Mouse (Mus musculus): ENCODE data around the gene C1qc. TPM values are rescaled to one million over a fixed set of nuclear protein-coding genes. Genes with fewer than 3 reads are reported as not detected.

C1qc gene
- polyA plus RNA-seq, 1 experiment, result 28.6 TPM

DNA sequence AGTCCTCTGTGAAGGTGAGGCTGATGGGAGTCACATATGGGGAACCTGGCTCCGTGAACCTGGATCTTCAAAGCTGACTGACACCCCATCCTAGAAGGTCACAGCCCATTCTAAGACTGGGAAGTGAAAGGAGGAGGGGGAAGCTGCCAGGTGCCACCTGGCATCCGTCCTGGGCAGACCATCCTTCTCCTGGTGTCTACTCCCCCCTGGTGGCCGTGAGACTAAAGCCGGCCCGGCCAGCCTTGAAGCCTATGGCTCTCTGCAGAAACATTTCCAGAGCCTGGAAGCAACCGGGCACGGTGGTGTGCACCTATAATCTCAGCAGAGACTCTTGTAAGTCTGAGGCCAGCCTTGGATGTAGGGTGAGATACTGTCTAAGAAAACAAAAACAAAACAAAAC, 15.9 kb downstream of the C1qc start:
- no peaks in the 10 kb centered on the region for H3K4me1 ChIP-seq (ENCODE audit: control insufficient read depth, insufficient read depth, low read length)
- H3K4me3 ChIP-seq (replicated peaks; ENCODE audit: insufficient read depth, low read depth, low read length), result no peak overlapping the region
- TF ChIP-seq CTCF (IDR thresholded peaks at IDR 0.05; ENCODE audit: borderline replicate concordance, insufficient read depth, low read depth, low read length) (peak; percentile 59), POLR2A (IDR thresholded peaks at IDR 0.05; ENCODE audit: borderline replicate concordance, insufficient read depth, low read length) (no peak)
- DNase-seq, result peak; percentile 26 to 37
- no peaks in the 10 kb centered on the region for H3K27me3 ChIP-seq (ENCODE audit: control insufficient read depth, insufficient read depth, low read length)
- H3K27ac ChIP-seq (ENCODE audit: insufficient read depth, low read length), result no peak overlapping the region
- 16% methylated on average over 7 of the region's 7 CpGs for WGBS

DNA sequence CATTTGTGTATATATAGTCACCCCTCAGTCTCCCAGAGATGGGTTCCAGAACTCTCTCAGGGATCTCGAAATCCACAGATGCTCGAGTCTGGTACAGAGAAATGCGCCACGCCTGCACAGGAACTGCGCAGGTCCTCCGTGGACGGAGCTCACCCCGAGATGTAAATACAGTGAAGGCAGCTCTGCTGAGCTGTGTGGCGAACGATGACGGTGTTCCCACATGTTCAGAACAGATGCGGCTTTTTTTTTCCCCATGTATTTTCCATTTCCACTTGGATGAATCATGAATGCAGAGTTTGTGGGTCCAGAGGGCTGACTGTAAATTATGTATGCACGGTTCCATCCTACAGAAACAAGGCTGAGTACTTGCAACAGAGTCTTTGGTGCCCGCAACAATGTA, 17.9 kb downstream of the C1qc start:
- no peak overlapping the region for H3K4me3 ChIP-seq (replicated peaks; ENCODE audit: insufficient read depth, low read depth, low read length)
- H3K27ac ChIP-seq (ENCODE audit: insufficient read depth, low read length), result no peak overlapping the region
- WGBS, result 92% methylated on average over 14 of the region's 14 CpGs
- H3K27me3 ChIP-seq (ENCODE audit: control insufficient read depth, insufficient read depth, low read length), result no peaks in the 10 kb centered on the region
- H3K4me1 ChIP-seq (ENCODE audit: control insufficient read depth, insufficient read depth, low read length), result no peaks in the 10 kb centered on the region
- DNase-seq, result no peak
- TF ChIP-seq CTCF (IDR thresholded peaks at IDR 0.05; ENCODE audit: borderline replicate concordance, insufficient read depth, low read depth, low read length) (no peak), POLR2A (IDR thresholded peaks at IDR 0.05; ENCODE audit: borderline replicate concordance, insufficient read depth, low read length) (no peak)

DNA sequence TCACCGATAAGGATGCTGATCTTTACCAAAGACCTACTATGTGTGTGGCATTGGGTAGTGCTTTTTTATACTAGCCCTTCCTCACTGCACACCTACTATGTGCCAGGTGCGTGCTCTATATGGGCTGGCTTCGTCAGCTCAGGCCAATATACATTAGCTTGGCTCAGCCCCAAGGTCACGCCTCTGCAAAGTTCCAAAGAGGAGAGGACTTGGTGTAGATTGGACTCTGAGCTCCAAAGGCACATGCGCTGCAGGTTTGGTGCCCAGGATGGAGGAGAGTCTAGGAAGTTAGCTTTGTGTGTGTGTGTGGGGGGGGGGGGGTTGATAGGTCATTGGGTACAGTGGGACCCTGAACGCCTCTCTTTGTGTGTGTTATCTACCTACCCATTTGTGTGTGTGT, 24.5 kb downstream of the C1qc start:
- peaks cover 7% of the 10 kb centered on the region; the same call in 1 of the 2 replicates for H3K4me1 ChIP-seq (ENCODE audit: control insufficient read depth, insufficient read depth, low read length)
- no peak for DNase-seq
- no peak overlapping the region for H3K4me3 ChIP-seq (replicated peaks; ENCODE audit: insufficient read depth, low read depth, low read length)
- TF ChIP-seq CTCF (IDR thresholded peaks at IDR 0.05; ENCODE audit: borderline replicate concordance, insufficient read depth, low read depth, low read length) (no peak), POLR2A (IDR thresholded peaks at IDR 0.05; ENCODE audit: borderline replicate concordance, insufficient read depth, low read length) (no peak)
- H3K27me3 ChIP-seq (ENCODE audit: control insufficient read depth, insufficient read depth, low read length), result no peaks in the 10 kb centered on the region
- H3K27ac ChIP-seq (ENCODE audit: insufficient read depth, low read length), result no peak overlapping the region
- 66% methylated on average over 6 of the region's 6 CpGs for whole genome bisulfite sequencing

DNA sequence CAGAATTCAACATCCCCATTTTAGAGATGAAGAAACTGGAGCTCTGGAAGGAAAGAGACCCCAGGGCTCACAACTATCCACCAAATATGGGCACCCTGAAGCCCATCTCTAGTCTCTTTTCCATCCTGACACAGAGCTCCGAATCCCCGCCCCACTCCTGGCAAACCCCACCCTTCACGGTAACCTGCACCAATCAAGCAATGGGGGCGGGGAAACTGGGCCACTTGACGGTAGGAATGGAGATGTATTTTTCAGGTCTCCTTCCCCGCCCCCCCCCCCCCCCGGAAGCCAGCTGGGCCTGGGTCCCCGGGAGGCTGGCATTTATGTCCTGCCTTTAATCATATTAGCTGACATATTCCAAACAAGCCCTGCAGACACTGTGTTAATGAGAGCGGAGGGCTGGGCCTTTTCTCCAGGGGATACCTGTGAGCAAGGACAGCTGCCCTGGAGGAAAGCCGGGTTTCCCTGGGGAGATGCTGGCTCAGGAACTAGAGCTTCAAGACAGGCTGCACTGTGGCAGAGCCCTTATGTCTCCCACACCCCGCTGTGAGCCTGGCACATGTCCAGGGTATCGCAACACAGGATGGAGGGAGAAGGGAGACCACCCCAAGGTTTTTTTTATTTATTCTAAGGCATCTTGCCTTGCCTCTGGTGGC, 25.0 kb downstream of the C1qc start:
- WGBS, result 20% methylated on average over 11 of the region's 12 CpGs
- Histone ChIP-seq H3K4me1 (ENCODE audit: control insufficient read depth, insufficient read depth, low read length) (peaks cover 7% of the 10 kb centered on the region; the same call in 1 of the 2 replicates), H3K27ac (ENCODE audit: insufficient read depth, low read length) (no peak overlapping the region), H3K4me3 (replicated peaks; ENCODE audit: insufficient read depth, low read depth, low read length) (no peak overlapping the region), H3K27me3 (ENCODE audit: control insufficient read depth, insufficient read depth, low read length) (no peaks in the 10 kb centered on the region)
- TF ChIP-seq CTCF (IDR thresholded peaks at IDR 0.05; ENCODE audit: borderline replicate concordance, insufficient read depth, low read depth, low read length), result no peak
- peak; percentile 39 to 42 for DNase-seq

DNA sequence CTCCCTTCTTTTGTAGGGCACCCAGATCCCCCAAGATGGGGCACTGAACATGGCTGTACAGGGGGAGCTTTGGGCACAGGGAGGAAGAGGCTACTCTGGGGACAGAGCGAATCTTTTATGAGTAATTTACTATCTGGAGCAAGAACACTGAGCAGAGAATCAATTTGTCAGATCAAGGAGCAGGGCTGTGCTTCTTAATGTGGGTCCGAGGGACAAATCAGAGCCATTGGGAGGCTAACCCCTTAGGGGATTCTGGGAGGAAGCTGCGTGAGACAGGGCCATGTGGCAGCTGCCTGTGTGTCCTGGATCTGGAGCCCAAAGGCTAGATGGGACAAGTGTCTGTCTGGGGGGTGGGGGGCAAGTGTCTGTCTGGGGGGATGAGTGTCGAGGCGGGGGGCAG, 27.3 kb downstream of the C1qc start:
- DNase-seq, result no peak
- 73% methylated on average over 5 of the region's 5 CpGs for WGBS
- Histone ChIP-seq H3K27ac (ENCODE audit: insufficient read depth, low read length) (no peak overlapping the region), H3K27me3 (ENCODE audit: control insufficient read depth, insufficient read depth, low read length) (no peaks in the 10 kb centered on the region), H3K4me1 (ENCODE audit: control insufficient read depth, insufficient read depth, low read length) (peaks cover 7% of the 10 kb centered on the region; the same call in 1 of the 2 replicates), H3K4me3 (replicated peaks; ENCODE audit: insufficient read depth, low read depth, low read length) (no peak overlapping the region)
- TF ChIP-seq CTCF (IDR thresholded peaks at IDR 0.05; ENCODE audit: borderline replicate concordance, insufficient read depth, low read depth, low read length), result no peak
- TF ChIP-seq POLR2A (IDR thresholded peaks at IDR 0.05; ENCODE audit: borderline replicate concordance, insufficient read depth, low read length), result no peak

DNA sequence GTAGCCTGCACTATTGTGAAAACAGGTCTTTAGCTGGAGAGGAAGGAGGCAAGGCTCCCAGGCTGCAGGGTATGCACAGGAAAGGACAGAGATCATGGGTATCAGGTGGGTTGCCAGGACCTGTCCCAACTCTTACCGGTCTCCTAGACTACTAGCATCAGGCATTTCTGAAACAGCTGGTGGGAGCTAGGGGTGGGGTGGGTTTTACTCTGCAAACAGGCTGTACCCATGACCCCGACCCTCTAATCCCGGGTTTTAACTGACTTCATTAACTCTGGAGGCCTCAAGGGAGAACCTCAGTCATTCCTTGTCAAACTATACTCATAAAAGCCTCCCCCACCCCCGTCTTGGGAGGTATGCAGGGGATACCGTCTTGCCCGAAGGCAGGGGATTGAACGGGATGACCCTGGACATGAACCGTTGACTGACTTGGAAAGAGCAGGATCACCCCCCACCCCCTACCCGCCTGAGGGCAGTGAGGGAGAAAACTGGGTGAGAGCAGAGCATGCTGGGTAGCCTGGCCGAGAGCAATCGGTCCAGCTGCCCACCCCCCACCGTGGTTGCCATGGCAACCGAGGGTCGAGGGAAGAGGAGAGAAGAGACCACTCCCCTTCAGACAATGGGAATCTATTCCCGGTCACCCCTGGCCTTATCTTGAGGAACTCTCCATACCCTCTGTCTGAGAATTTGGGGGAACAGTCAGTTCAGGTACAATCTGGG, 28.0 kb downstream of the C1qc start:
- Histone ChIP-seq H3K27me3 (ENCODE audit: control insufficient read depth, insufficient read depth, low read length) (no peaks in the 10 kb centered on the region), H3K4me1 (ENCODE audit: control insufficient read depth, insufficient read depth, low read length) (peaks cover 7% of the 10 kb centered on the region; the same call in 1 of the 2 replicates), H3K4me3 (replicated peaks; ENCODE audit: insufficient read depth, low read depth, low read length) (no peak overlapping the region), H3K27ac (ENCODE audit: insufficient read depth, low read length) (no peak overlapping the region)
- DNase-seq, result no peak
- 28% methylated on average over 15 of the region's 15 CpGs for WGBS
- no peak for TF ChIP-seq POLR2A (IDR thresholded peaks at IDR 0.05; ENCODE audit: borderline replicate concordance, insufficient read depth, low read length)
- TF ChIP-seq CTCF (IDR thresholded peaks at IDR 0.05; ENCODE audit: borderline replicate concordance, insufficient read depth, low read depth, low read length), result no peak

DNA sequence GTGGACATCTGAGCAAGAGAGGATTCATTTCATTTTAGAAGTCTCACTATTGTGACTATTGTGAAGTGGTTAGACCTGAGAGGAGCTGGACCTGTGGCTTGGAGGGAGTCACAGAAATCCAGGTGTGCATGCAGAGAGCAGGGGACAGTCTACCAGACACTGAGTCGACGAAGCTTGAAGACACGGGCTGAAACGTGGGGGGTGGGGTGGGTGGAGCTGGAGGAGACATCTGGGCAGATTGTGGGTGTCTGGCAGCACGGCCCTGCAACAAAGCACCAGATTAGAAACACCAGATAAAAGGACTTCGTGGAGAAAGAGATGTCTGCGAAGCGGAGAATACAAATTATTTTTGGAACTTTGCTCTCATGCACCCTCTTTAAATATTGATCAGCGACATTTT, 29.3 kb downstream of the C1qc start:
- WGBS, result 54% methylated on average over 9 of the region's 9 CpGs
- H3K4me1 ChIP-seq (ENCODE audit: control insufficient read depth, insufficient read depth, low read length), result peaks cover 7% of the 10 kb centered on the region; the same call in 1 of the 2 replicates
- H3K4me3 ChIP-seq (replicated peaks; ENCODE audit: insufficient read depth, low read depth, low read length), result no peak overlapping the region
- no peak overlapping the region for H3K27ac ChIP-seq (ENCODE audit: insufficient read depth, low read length)
- no peak for DNase-seq
- H3K27me3 ChIP-seq (ENCODE audit: control insufficient read depth, insufficient read depth, low read length), result no peaks in the 10 kb centered on the region
- TF ChIP-seq CTCF (IDR thresholded peaks at IDR 0.05; ENCODE audit: borderline replicate concordance, insufficient read depth, low read depth, low read length) (no peak), POLR2A (IDR thresholded peaks at IDR 0.05; ENCODE audit: borderline replicate concordance, insufficient read depth, low read length) (no peak)

DNA sequence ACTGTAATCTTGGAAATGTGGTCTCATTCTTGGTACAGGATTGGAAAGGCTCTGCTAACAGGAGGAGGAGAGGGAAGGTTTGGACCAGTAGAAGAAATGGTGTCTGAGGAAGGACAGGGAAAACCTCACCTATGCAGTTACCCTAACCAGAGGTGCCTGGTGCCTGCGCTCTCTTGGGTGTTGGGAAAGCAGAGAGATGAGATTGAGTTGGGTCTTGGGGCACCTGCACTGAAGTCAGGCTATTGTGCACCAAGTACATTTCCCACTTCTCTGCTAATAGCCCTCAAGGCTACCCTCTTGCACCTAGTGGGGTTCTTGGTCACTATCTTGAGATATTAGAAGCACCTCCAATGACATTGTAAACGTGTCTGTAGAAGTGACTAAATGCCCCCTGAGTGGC, 30.5 kb downstream of the C1qc start:
- Histone ChIP-seq H3K4me1 (ENCODE audit: control insufficient read depth, insufficient read depth, low read length) (no peaks in the 10 kb centered on the region), H3K4me3 (replicated peaks; ENCODE audit: insufficient read depth, low read depth, low read length) (no peak overlapping the region), H3K27ac (ENCODE audit: insufficient read depth, low read length) (no peak overlapping the region), H3K27me3 (ENCODE audit: control insufficient read depth, insufficient read depth, low read length) (no peaks in the 10 kb centered on the region)
- WGBS, result 95% methylated on average over 2 of the region's 2 CpGs
- no peak for TF ChIP-seq POLR2A (IDR thresholded peaks at IDR 0.05; ENCODE audit: borderline replicate concordance, insufficient read depth, low read length)
- no peak for TF ChIP-seq CTCF (IDR thresholded peaks at IDR 0.05; ENCODE audit: borderline replicate concordance, insufficient read depth, low read depth, low read length)
- DNase-seq, result no peak
